Mouse (Mus musculus): Measurements from ENCODE around the gene Gan. TPM values are rescaled to one million over a fixed set of nuclear protein-coding genes. Genes with fewer than 3 reads are reported as not detected.
A peak's percentile ranks its signal among the peaks of the same experiment; 100 is the strongest.

Gene Gan
- total and polyA plus RNA-seq, 2 experiments from 2014 or later: 0.60 to 4.0 TPM

DNA sequence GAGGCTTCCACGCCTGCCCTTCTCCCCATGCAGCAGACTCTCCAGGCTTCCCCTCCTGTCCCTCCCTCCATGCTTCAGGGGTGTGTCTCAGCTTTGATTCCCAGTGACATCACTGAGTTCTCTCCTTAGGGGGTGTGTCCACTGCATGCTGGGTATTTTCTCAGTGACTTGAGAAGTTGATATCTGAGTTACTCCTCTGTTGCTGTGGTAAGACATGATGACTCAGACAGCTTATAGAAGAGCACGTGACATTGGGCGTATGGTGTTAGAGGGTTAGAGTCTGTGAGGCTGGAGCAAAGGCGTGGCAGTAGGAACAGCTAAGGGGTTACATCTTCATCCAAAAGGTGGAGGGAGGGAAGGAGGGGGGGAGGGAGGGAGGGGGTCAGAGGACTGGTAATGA, 38.7 kb downstream of the Gan start:
- DNase-seq (ENCODE audit: low spot score) (no peak), ATAC-seq (ENCODE audit: insufficient read depth, low read depth) (no peak)
- Histone ChIP-seq H3K27ac (ENCODE audit: low read depth) (no peak overlapping the region), H3K4me3 (ENCODE audit: low read depth, low read length) (no peak overlapping the region), H3K9me3 (replicated peaks; ENCODE audit: control insufficient read depth, low read length) (no peaks in the 10 kb centered on the region), H3K36me3 (replicated peaks; ENCODE audit: control insufficient read depth, insufficient read depth, low read length) (peaks cover 43% of the 10 kb centered on the region), H3K4me1 (ENCODE audit: control insufficient read depth, insufficient read depth) (peaks cover 16% of the 10 kb centered on the region; the same call in 1 of the 2 replicates), H3K27me3 (ENCODE audit: control insufficient read depth, insufficient read depth, low read length) (no peaks in the 10 kb centered on the region), H3K4me2 (ENCODE audit: low read depth, low read length) (no peak overlapping the region), H3K9ac (replicated peaks; ENCODE audit: low read depth, low read length) (no peak overlapping the region)
- TF ChIP-seq CTCF (IDR thresholded peaks at IDR 0.05; ENCODE audit: low read depth): no peak
- no peak for TF ChIP-seq EP300 (IDR thresholded peaks at IDR 0.05; ENCODE audit: low read depth)
- WGBS: 93% methylated on average over 4 of the region's 4 CpGs

GRCm38 (mm10) chr8:117197551-117197950, 39.6 kb downstream of the Gan start:
- no peak for DNase-seq (ENCODE audit: low spot score)
- no peak overlapping the region for H3K4me3 ChIP-seq (ENCODE audit: low read depth, low read length)
- H3K27ac ChIP-seq (ENCODE audit: low read depth): peak overlapping the region; percentile 73; the same call in 1 of the 2 replicates
- no peaks in the 10 kb centered on the region for H3K9me3 ChIP-seq (replicated peaks; ENCODE audit: control insufficient read depth, low read length)
- 91% methylated on average over 6 of the region's 6 CpGs for WGBS
- peaks cover 38% of the 10 kb centered on the region for H3K36me3 ChIP-seq (replicated peaks; ENCODE audit: control insufficient read depth, insufficient read depth, low read length)
- TF ChIP-seq EP300 (IDR thresholded peaks at IDR 0.05; ENCODE audit: low read depth) (no peak), CTCF (IDR thresholded peaks at IDR 0.05; ENCODE audit: low read depth) (no peak)
- ATAC-seq (ENCODE audit: insufficient read depth, low read depth): no peak
- H3K27me3 ChIP-seq (ENCODE audit: control insufficient read depth, insufficient read depth, low read length): no peaks in the 10 kb centered on the region
- H3K9ac ChIP-seq (replicated peaks; ENCODE audit: low read depth, low read length): no peak overlapping the region
- peaks cover 16% of the 10 kb centered on the region; the same call in 1 of the 2 replicates for H3K4me1 ChIP-seq (ENCODE audit: control insufficient read depth, insufficient read depth)
- no peak overlapping the region for H3K4me2 ChIP-seq (ENCODE audit: low read depth, low read length)

- DNase-seq (ENCODE audit: low spot score): peak; percentile 91
- Histone ChIP-seq H3K4me2 (ENCODE audit: low read depth, low read length) (peak overlapping the region; percentile 17), H3K27ac (ENCODE audit: low read depth) (peak overlapping the region; percentile 73), H3K27me3 (ENCODE audit: control insufficient read depth, insufficient read depth, low read length) (no peaks in the 10 kb centered on the region), H3K36me3 (replicated peaks; ENCODE audit: control insufficient read depth, insufficient read depth, low read length) (peaks cover 31% of the 10 kb centered on the region), H3K4me1 (ENCODE audit: control insufficient read depth, insufficient read depth) (peaks cover 16% of the 10 kb centered on the region; the same call in 1 of the 2 replicates), H3K4me3 (ENCODE audit: low read depth, low read length) (no peak overlapping the region), H3K9me3 (replicated peaks; ENCODE audit: control insufficient read depth, low read length) (no peaks in the 10 kb centered on the region), H3K9ac (replicated peaks; ENCODE audit: low read depth, low read length) (no peak overlapping the region)
- 24% methylated on average over 20 of the region's 20 CpGs for WGBS
- no peak for TF ChIP-seq EP300 (IDR thresholded peaks at IDR 0.05; ENCODE audit: low read depth)
- peak; percentile 78 for TF ChIP-seq CTCF (IDR thresholded peaks at IDR 0.05; ENCODE audit: low read depth)
- peak; percentile 73 for ATAC-seq (ENCODE audit: insufficient read depth, low read depth)
Observed at GRCm38 (mm10) chr8:117198141-117198935, 40.4 kb downstream of the Gan start.

DNA sequence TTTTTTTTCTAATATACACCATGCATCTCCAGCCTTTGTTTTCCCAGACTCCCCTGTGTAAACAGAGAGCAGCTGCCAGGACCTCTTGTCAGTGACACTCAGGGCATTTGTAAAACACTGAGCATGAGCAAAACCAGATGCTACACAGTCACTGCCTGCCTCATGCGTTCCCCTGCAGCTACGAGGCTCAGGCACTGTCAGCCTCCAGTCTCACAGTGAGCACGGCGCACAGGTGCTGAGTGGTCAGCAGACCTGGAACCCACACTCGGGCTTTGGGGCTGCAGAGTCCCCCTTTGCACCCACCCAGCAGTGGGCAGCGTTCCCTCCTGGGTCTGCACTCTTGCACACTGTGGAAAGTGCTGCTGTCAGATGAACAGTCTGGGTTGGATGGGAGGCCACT, 41.7 kb downstream of the Gan start:
- no peak overlapping the region for H3K4me2 ChIP-seq (ENCODE audit: low read depth, low read length)
- no peak for TF ChIP-seq EP300 (IDR thresholded peaks at IDR 0.05; ENCODE audit: low read depth)
- TF ChIP-seq CTCF (IDR thresholded peaks at IDR 0.05; ENCODE audit: low read depth): no peak
- H3K36me3 ChIP-seq (replicated peaks; ENCODE audit: control insufficient read depth, insufficient read depth, low read length): peaks cover 27% of the 10 kb centered on the region
- DNase-seq (ENCODE audit: low spot score) (peak; percentile 55), ATAC-seq (ENCODE audit: insufficient read depth, low read depth) (peak; percentile 46)
- H3K4me3 ChIP-seq (ENCODE audit: low read depth, low read length): no peak overlapping the region
- peaks cover 16% of the 10 kb centered on the region; the same call in 1 of the 2 replicates for H3K4me1 ChIP-seq (ENCODE audit: control insufficient read depth, insufficient read depth)
- WGBS: 21% methylated on average over 6 of the region's 6 CpGs
- H3K9ac ChIP-seq (replicated peaks; ENCODE audit: low read depth, low read length): no peak overlapping the region
- no peaks in the 10 kb centered on the region for H3K9me3 ChIP-seq (replicated peaks; ENCODE audit: control insufficient read depth, low read length)
- no peaks in the 10 kb centered on the region for H3K27me3 ChIP-seq (ENCODE audit: control insufficient read depth, insufficient read depth, low read length)
- H3K27ac ChIP-seq (ENCODE audit: low read depth): peak overlapping the region; percentile 73

DNA sequence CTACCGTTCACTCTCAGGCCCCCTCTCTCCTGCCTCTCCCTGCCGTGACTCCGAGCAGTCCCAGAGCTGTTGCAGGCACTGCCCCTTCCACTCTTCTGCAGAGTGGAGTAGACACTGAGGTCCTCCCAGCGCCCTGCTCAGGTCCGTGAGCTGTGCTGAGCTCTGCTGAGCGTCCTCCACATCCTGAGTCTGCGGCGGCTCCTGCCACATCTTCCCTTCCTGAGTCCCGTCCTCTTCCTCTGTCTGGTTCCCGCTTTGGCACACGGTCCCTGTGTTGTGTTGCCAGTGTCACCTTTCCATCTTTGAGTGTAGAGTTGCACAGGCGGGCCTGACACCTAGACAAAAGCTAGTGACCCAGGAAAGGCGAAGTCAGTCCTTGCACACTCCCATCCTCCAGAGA, 42.4 kb downstream of the Gan start:
- Histone ChIP-seq H3K9ac (replicated peaks; ENCODE audit: low read depth, low read length) (no peak overlapping the region), H3K27me3 (ENCODE audit: control insufficient read depth, insufficient read depth, low read length) (no peaks in the 10 kb centered on the region), H3K4me1 (ENCODE audit: control insufficient read depth, insufficient read depth) (peaks cover 16% of the 10 kb centered on the region; the same call in 1 of the 2 replicates), H3K36me3 (replicated peaks; ENCODE audit: control insufficient read depth, insufficient read depth, low read length) (peaks cover 21% of the 10 kb centered on the region), H3K4me3 (ENCODE audit: low read depth, low read length) (no peak overlapping the region), H3K4me2 (ENCODE audit: low read depth, low read length) (no peak overlapping the region), H3K27ac (ENCODE audit: low read depth) (peak overlapping the region; percentile 73), H3K9me3 (replicated peaks; ENCODE audit: control insufficient read depth, low read length) (no peaks in the 10 kb centered on the region)
- DNase-seq (ENCODE audit: low spot score) (peak; percentile 7), ATAC-seq (ENCODE audit: insufficient read depth, low read depth) (no peak; the same call in 1 of the 2 replicates)
- 49% methylated on average over 13 of the region's 13 CpGs for WGBS
- TF ChIP-seq EP300 (IDR thresholded peaks at IDR 0.05; ENCODE audit: low read depth): no peak
